Comparison of ENCODE assay signal across 9 mouse cellular contexts in the genomic region with DNA sequence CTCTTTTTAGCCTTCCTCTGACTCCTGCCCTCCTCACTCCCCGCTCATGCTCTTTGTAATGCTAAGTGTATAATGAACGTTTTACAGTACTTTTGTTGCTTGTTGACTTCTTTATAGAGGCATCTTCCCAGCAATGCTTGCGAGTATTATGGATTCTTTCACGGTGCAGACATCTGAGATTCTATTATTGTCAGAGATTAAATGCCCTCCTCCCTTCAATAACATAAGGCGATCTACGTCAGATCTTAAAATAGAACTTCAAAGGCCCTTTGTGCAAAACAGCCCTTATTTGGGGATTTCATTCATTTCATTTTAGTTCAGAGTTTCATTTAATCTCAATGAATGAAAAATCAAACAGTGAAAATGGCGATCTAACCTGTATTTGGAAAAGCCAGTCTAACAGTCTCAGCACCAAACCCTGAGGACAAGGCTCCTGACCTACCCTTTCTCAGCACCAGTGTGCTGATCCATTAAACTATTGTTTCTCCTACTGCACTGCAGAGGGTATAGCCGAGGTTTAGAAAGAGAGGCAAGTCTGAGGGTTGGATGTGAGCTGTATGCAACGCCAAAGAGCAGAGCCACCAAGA.
A peak's percentile ranks its signal among the peaks of the same experiment; 100 is the strongest.
DNase-seq lines count a peak whose midpoint lies in the region; ATAC-seq and TF ChIP-seq lines count a peak whose summit lies in the region.
"Had no signal": no experiment of that assay in that cellular context is flagged by ENCODE, and none has a peak within 500 bp of the region (broad histone marks: within the 10 kb centered on the region; RNA-seq: fewer than 3 reads in every experiment).

No protein-coding gene starts in this region.

- H3K4me1 ChIP-seq in heart, embryonic 15.5 days (replicated peaks), result peaks cover 5% of the 10 kb centered on the region
- no peaks in the 10 kb centered on the region for H3K4me1 ChIP-seq in MEL (ENCODE audit: control insufficient read depth in 1 of 2, insufficient read depth in 2 of 2, low read length in 2 of 2)
- peaks cover 4% of the 10 kb centered on the region; the same call in 1 of the 2 replicates for H3K4me1 ChIP-seq in forebrain, embryonic 14.5 days (ENCODE audit: control insufficient read depth, insufficient read depth, low read length)
- peaks cover 10% of the 10 kb centered on the region; the same call in 1 of the 2 replicates for H3K4me1 ChIP-seq in liver, embryonic 15.5 days (replicated peaks)
- no peaks in the 10 kb centered on the region for H3K4me1 ChIP-seq in stomach, postnatal 0 days (replicated peaks; ENCODE audit: control insufficient read depth, insufficient read depth)

- no peaks in the 10 kb centered on the region for H3K9me3 ChIP-seq in heart, embryonic 15.5 days (replicated peaks)
- H3K9me3 ChIP-seq in MEL (replicated peaks; ENCODE audit: insufficient read depth, low read length), result no peaks in the 10 kb centered on the region
- H3K9me3 ChIP-seq in forebrain, embryonic 14.5 days (replicated peaks; ENCODE audit: control insufficient read depth, low read length), result no peaks in the 10 kb centered on the region
- H3K9me3 ChIP-seq in liver, embryonic 15.5 days (replicated peaks), result no peaks in the 10 kb centered on the region
- H3K9me3 ChIP-seq in stomach, postnatal 0 days (ENCODE audit: control insufficient read depth, low read length), result no peaks in the 10 kb centered on the region

- TF ChIP-seq RAD21 in MEL (IDR thresholded peaks at IDR 0.05; ENCODE audit: low read depth, low read length), result no peak

- no peak for TF ChIP-seq EP300 in MEL (IDR thresholded peaks at IDR 0.05; ENCODE audit: low read depth in 1 of 2, low read length in 2 of 2)
- no peak for TF ChIP-seq EP300 in stomach, postnatal 0 days (optimal IDR thresholded peaks at IDR 0.05)

- H3K79me2 ChIP-seq in MEL (ENCODE audit: control insufficient read depth, insufficient read depth, low read length, poor library complexity), result no peaks in the 10 kb centered on the region

- intact Hi-C loops in heart, postnatal 36 days (cut with DNase I), result loop anchor here (5.0 kb wide), 1 partner anchor 259 kb away; a partner anchor contains a TSS

- peak overlapping the region; percentile 87 for H3K27ac ChIP-seq in heart, embryonic 15.5 days
- H3K27ac ChIP-seq in MEL (ENCODE audit: control insufficient read depth, low read depth, low read length), result no peak overlapping the region; the same call in 1 of the 2 replicates
- peak overlapping the region; percentile 93 for H3K27ac ChIP-seq in forebrain, embryonic 14.5 days (ENCODE audit: low read depth, low read length)
- no peak overlapping the region for H3K27ac ChIP-seq in liver, embryonic 15.5 days (replicated peaks)
- H3K27ac ChIP-seq in stomach, postnatal 0 days (replicated peaks), result peak overlapping the region; percentile 73

- TF ChIP-seq POLR2A in MEL (IDR thresholded peaks at IDR 0.05; ENCODE audit: control insufficient read depth in 1 of 2, insufficient read depth in 1 of 2, low read depth in 1 of 2, low read length in 2 of 2, poor library complexity in 1 of 2), result no peak

- no peak for TF ChIP-seq CTCF in MEL (IDR thresholded peaks at IDR 0.05 in 2 of 3, conservative IDR thresholded peaks at IDR 0.05 in 1 of 3; ENCODE audit: control insufficient read depth in 1 of 3, insufficient read depth in 1 of 3, low read depth in 2 of 3, low read length in 3 of 3, poor library complexity in 1 of 3, severe bottlenecking in 1 of 3)
- TF ChIP-seq CTCF in stomach, postnatal 0 days (IDR thresholded peaks at IDR 0.05; ENCODE audit: low read depth), result no peak

- peak overlapping the region; percentile 68 for H3K4me2 ChIP-seq in heart, embryonic 15.5 days
- H3K4me2 ChIP-seq in forebrain, embryonic 14.5 days (ENCODE audit: low read length), result peak overlapping the region; percentile 52
- peak overlapping the region; percentile 66 for H3K4me2 ChIP-seq in liver, embryonic 15.5 days
- H3K4me2 ChIP-seq in stomach, postnatal 0 days (replicated peaks; ENCODE audit: low read depth), result peak overlapping the region; percentile 59

- no peak for DNase-seq in heart, postnatal 36 days
- no peak for DNase-seq in MEL (ENCODE audit: low read depth, low spot score)
- no peak for DNase-seq in forebrain, embryonic 14.5 days (ENCODE audit: low spot score)
- no peak for DNase-seq in stomach, postnatal 0 days (ENCODE audit: low spot score)
- no peak for DNase-seq in layer of hippocampus, postnatal 14 days (ENCODE audit: low spot score in 2 of 2)
- DNase-seq in MN1 (ENCODE audit: low spot score), result no peak

- 1% methylated on average over 9 of the region's 9 CpGs for WGBS in heart, embryonic 15.5 days
- WGBS in forebrain, embryonic 14.5 days, result under 1% methylated on average over 9 of the region's 9 CpGs
- 4% methylated on average over 9 of the region's 9 CpGs for WGBS in liver, embryonic 15.5 days (ENCODE audit: insufficient replicate concordance)
- WGBS in stomach, postnatal 0 days, result 1% methylated on average over 9 of the region's 9 CpGs

- no peak for ATAC-seq in heart, embryonic 15.5 days (replicated peaks; ENCODE audit: insufficient number of reproducible peaks, insufficient read depth, low FRiP score, low read depth)
- peak; percentile 35 for ATAC-seq in forebrain, embryonic 14.5 days
- peak; percentile 63; the same call in 1 of the 2 replicates for ATAC-seq in liver, embryonic 15.5 days (ENCODE audit: insufficient read depth)
- ATAC-seq in stomach, postnatal 0 days (ENCODE audit: low FRiP score, low TSS enrichment), result peak; percentile 77; the same call in 1 of the 2 replicates

- H3K36me3 ChIP-seq in heart, embryonic 15.5 days, result no peaks in the 10 kb centered on the region
- peaks cover 0 to 3% of the 10 kb centered on the region in 2 experiments; a peak in 1 of 4 replicates for H3K36me3 ChIP-seq in MEL (ENCODE audit: control insufficient read depth in 1 of 2, insufficient read depth in 2 of 2, low read length in 2 of 2)
- no peaks in the 10 kb centered on the region for H3K36me3 ChIP-seq in forebrain, embryonic 14.5 days (ENCODE audit: control insufficient read depth, insufficient read depth, low read length)
- H3K36me3 ChIP-seq in liver, embryonic 15.5 days (replicated peaks), result no peaks in the 10 kb centered on the region
- no peaks in the 10 kb centered on the region for H3K36me3 ChIP-seq in stomach, postnatal 0 days (ENCODE audit: control insufficient read depth, insufficient read depth, low read length)

- peak overlapping the region; percentile 29 for H3K9ac ChIP-seq in heart, embryonic 15.5 days
- H3K9ac ChIP-seq in MEL (ENCODE audit: control insufficient read depth, low read depth, low read length, poor library complexity, severe bottlenecking), result peak overlapping the region; percentile 11
- H3K9ac ChIP-seq in forebrain, embryonic 14.5 days (ENCODE audit: low read length), result peak overlapping the region; percentile 64
- H3K9ac ChIP-seq in liver, embryonic 15.5 days, result peak overlapping the region; percentile 15; the same call in 1 of the 2 replicates
- H3K9ac ChIP-seq in stomach, postnatal 0 days (ENCODE audit: low read length), result peak overlapping the region; percentile 43

- no peaks in the 10 kb centered on the region for H3K27me3 ChIP-seq in heart, embryonic 15.5 days
- no peaks in the 10 kb centered on the region for H3K27me3 ChIP-seq in MEL (ENCODE audit: control insufficient read depth in 1 of 2, insufficient read depth in 2 of 2, low read length in 2 of 2)
- no peaks in the 10 kb centered on the region for H3K27me3 ChIP-seq in forebrain, embryonic 14.5 days (replicated peaks; ENCODE audit: control insufficient read depth, insufficient read depth, low read length)
- no peaks in the 10 kb centered on the region for H3K27me3 ChIP-seq in liver, embryonic 15.5 days
- H3K27me3 ChIP-seq in stomach, postnatal 0 days (ENCODE audit: control insufficient read depth, insufficient read depth, low read length), result no peaks in the 10 kb centered on the region
- H3K27me3 ChIP-seq: Patski had no signal

- peak overlapping the region; percentile 56 for H3K4me3 ChIP-seq in heart, embryonic 15.5 days
- H3K4me3 ChIP-seq in MEL (ENCODE audit: control insufficient read depth in 1 of 2, insufficient read depth in 1 of 2, low read depth in 2 of 2, low read length in 2 of 2), result peak overlapping the region; percentile 52 to 64
- H3K4me3 ChIP-seq in forebrain, embryonic 14.5 days (ENCODE audit: low read depth, low read length), result peak overlapping the region; percentile 38
- H3K4me3 ChIP-seq in liver, embryonic 15.5 days (replicated peaks), result peak overlapping the region; percentile 59
- H3K4me3 ChIP-seq in stomach, postnatal 0 days (ENCODE audit: low read depth, low read length), result peak overlapping the region; percentile 50

TF ChIP-seq in MEL, 35 proteins besides CTCF, POLR2A, EP300 and RAD21:
- TF ChIP-seq MAX (IDR thresholded peaks at IDR 0.05; ENCODE audit: low read length), result no peak
- TF ChIP-seq ELF1 (IDR thresholded peaks at IDR 0.05; ENCODE audit: low read depth, low read length), result no peak
- TF ChIP-seq USF1 (IDR thresholded peaks at IDR 0.05; ENCODE audit: low read depth, low read length), result no peak
- no peak for TF ChIP-seq SIN3A (IDR thresholded peaks at IDR 0.05; ENCODE audit: low read length)
- no peak for TF ChIP-seq GABPA (IDR thresholded peaks at IDR 0.05; ENCODE audit: low read depth, low read length)
- no peak for TF ChIP-seq MAFK (IDR thresholded peaks at IDR 0.05; ENCODE audit: borderline replicate concordance, low read depth, low read length)
- no peak for TF ChIP-seq KAT2A (conservative IDR thresholded peaks at IDR 0.05; ENCODE audit: low read depth, low read length)
- no peak for TF ChIP-seq CHD2 (IDR thresholded peaks at IDR 0.05; ENCODE audit: low read length)
- TF ChIP-seq ETS1 (IDR thresholded peaks at IDR 0.05; ENCODE audit: low read depth, low read length), result no peak
- no peak for TF ChIP-seq NRF1 (IDR thresholded peaks at IDR 0.05; ENCODE audit: insufficient read depth, low read depth, low read length, poor library complexity, severe bottlenecking)
- TF ChIP-seq ZC3H11A (IDR thresholded peaks at IDR 0.05; ENCODE audit: low read depth, low read length), result no peak
- TF ChIP-seq POLR2AphosphoS2 (IDR thresholded peaks at IDR 0.05; ENCODE audit: low read length), result no peak
- TF ChIP-seq POLR2AphosphoS5 (IDR thresholded peaks at IDR 0.05; ENCODE audit: borderline replicate concordance, low read depth, low read length), result no peak
- TF ChIP-seq ZKSCAN1 (IDR thresholded peaks at IDR 0.05; ENCODE audit: low read depth, low read length), result no peak
- TF ChIP-seq UBTF (IDR thresholded peaks at IDR 0.05; ENCODE audit: borderline replicate concordance, insufficient read depth, low read depth, low read length), result no peak
- TF ChIP-seq MAZ (IDR thresholded peaks at IDR 0.05; ENCODE audit: low read depth, low read length), result no peak

Comparison
In these comparisons a context has a peak if more than half of its experiments do, and no peak if none do; other contexts are left out.
1. H3K27ac ChIP-seq: peak in heart, embryonic 15.5 days (single experiment), forebrain, embryonic 14.5 days (single experiment) and stomach, postnatal 0 days (single experiment); none in MEL (single experiment) and liver, embryonic 15.5 days (single experiment).
2. H3K9ac ChIP-seq: peak in every context shown above with its lines; median percentile 64 in forebrain, embryonic 14.5 days; 43 in stomach, postnatal 0 days; 29 in heart, embryonic 15.5 days; 15 in liver, embryonic 15.5 days; 11 in MEL.
3. Peak in every context shown above with its lines, with median percentiles within 50 percentile points of each other: H3K4me2 ChIP-seq and H3K4me3 ChIP-seq.